Mouse (Mus musculus) stomach, postnatal 0 days (tissue): Measurements from ENCODE around the gene Arid5b.

ENCODE experiments used
- CTCF ChIP-seq: IDR thresholded peaks from 2 replicates; pipeline ENCODE4 v1.5.1; 2016; ENCODE audit warnings: antibody characterized with exemption, low read depth, mild to moderate bottlenecking, moderate library complexity
- EP300 ChIP-seq: optimal IDR thresholded peaks from 2 replicates; pipeline ENCODE3; 2016; ENCODE audit warnings: antibody characterized with exemption

- TF ChIP-seq CTCF (no peak), EP300 (no peak)
Measured at GRCm38 (mm10) chr10:68203860-68204259, 74.7 kb downstream of the Arid5b start.
